Mouse (Mus musculus): ENCODE data around the gene Foxn4. TPM values are rescaled to one million over a fixed set of nuclear protein-coding genes. Genes with fewer than 3 reads are reported as not detected.
A peak's percentile ranks its signal among the peaks of the same experiment; 100 is the strongest.

Foxn4 gene
- total and polyA plus RNA-seq, 2 experiments from 2014 or later: 0.36 to 0.47 TPM

DNA sequence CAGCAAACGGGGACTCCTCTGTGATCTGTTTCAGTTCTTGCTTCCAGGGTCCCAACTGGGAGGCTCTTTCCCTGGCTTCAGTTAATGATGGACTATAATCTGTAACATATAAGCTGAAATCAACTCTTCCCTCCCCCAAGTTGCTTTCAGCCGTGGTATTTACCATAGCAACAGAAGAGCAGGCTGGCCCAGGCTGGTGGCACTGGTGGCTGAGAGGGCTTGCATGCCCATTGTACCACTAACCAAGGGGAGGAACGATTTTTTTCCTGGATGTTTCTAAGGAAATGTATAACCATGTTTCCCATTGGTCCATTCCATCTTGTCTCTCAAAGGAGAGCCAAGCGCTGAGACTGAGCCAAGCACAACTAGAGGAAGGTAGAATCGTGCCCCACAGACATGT, 14.8 kb upstream of the Foxn4 start:
- no peak for DNase-seq (ENCODE audit: low spot score)
- H3K4me2 ChIP-seq (ENCODE audit: low read depth, low read length): no peak overlapping the region
- no peaks in the 10 kb centered on the region for H3K27me3 ChIP-seq (ENCODE audit: insufficient read depth, low read length)
- H3K9ac ChIP-seq (replicated peaks; ENCODE audit: low read length): no peak overlapping the region
- no peaks in the 10 kb centered on the region for H3K36me3 ChIP-seq (ENCODE audit: insufficient read depth, low read length)
- 79% methylated on average over 5 of the region's 5 CpGs for WGBS
- ATAC-seq: no peak
- H3K4me1 ChIP-seq (ENCODE audit: insufficient read depth, low read length): 0 out of 2 replicates have a peak, but pooled peaks cover 4% of the 10 kb centered on the region
- no peak for TF ChIP-seq CTCF (IDR thresholded peaks at IDR 0.05; ENCODE audit: low read depth)
- no peak overlapping the region for H3K4me3 ChIP-seq (ENCODE audit: low read length)
- no peaks in the 10 kb centered on the region for H3K9me3 ChIP-seq (ENCODE audit: low read length)
- no peak overlapping the region for H3K27ac ChIP-seq

GRCm38 (mm10) chr5:114286872-114287571, 13.4 kb upstream of the Foxn4 start:
- Histone ChIP-seq H3K36me3 (ENCODE audit: insufficient read depth, low read length) (no peaks in the 10 kb centered on the region), H3K4me2 (ENCODE audit: low read depth, low read length) (no peak overlapping the region), H3K27me3 (ENCODE audit: insufficient read depth, low read length) (no peaks in the 10 kb centered on the region), H3K27ac (no peak overlapping the region), H3K9ac (replicated peaks; ENCODE audit: low read length) (no peak overlapping the region), H3K4me3 (ENCODE audit: low read length) (no peak overlapping the region), H3K9me3 (ENCODE audit: low read length) (no peaks in the 10 kb centered on the region), H3K4me1 (ENCODE audit: insufficient read depth, low read length) (0 out of 2 replicates have a peak, but pooled peaks cover 4% of the 10 kb centered on the region)
- WGBS: 84% methylated on average over 16 of the region's 16 CpGs
- TF ChIP-seq CTCF (IDR thresholded peaks at IDR 0.05; ENCODE audit: low read depth): no peak
- DNase-seq (ENCODE audit: low spot score) (no peak), ATAC-seq (no peak)

GRCm38 (mm10) chr5:114286102-114286501, 12.5 kb upstream of the Foxn4 start:
- Histone ChIP-seq H3K27ac (no peak overlapping the region), H3K27me3 (ENCODE audit: insufficient read depth, low read length) (no peaks in the 10 kb centered on the region), H3K9ac (replicated peaks; ENCODE audit: low read length) (no peak overlapping the region), H3K4me2 (ENCODE audit: low read depth, low read length) (no peak overlapping the region), H3K4me3 (ENCODE audit: low read length) (no peak overlapping the region), H3K4me1 (ENCODE audit: insufficient read depth, low read length) (0 out of 2 replicates have a peak, but pooled peaks cover 4% of the 10 kb centered on the region), H3K9me3 (ENCODE audit: low read length) (no peaks in the 10 kb centered on the region), H3K36me3 (ENCODE audit: insufficient read depth, low read length) (no peaks in the 10 kb centered on the region)
- ATAC-seq: no peak
- TF ChIP-seq CTCF (IDR thresholded peaks at IDR 0.05; ENCODE audit: low read depth): peak; percentile 49
- WGBS: 77% methylated on average over 4 of the region's 4 CpGs
- DNase-seq (ENCODE audit: low spot score): no peak

GRCm38 (mm10) chr5:114285398-114285700, 11.7 kb upstream of the Foxn4 start:
- Histone ChIP-seq H3K27ac (no peak overlapping the region), H3K9ac (replicated peaks; ENCODE audit: low read length) (no peak overlapping the region), H3K4me2 (ENCODE audit: low read depth, low read length) (no peak overlapping the region), H3K36me3 (ENCODE audit: insufficient read depth, low read length) (no peaks in the 10 kb centered on the region), H3K9me3 (ENCODE audit: low read length) (no peaks in the 10 kb centered on the region), H3K4me1 (ENCODE audit: insufficient read depth, low read length) (0 out of 2 replicates have a peak, but pooled peaks cover 4% of the 10 kb centered on the region), H3K27me3 (ENCODE audit: insufficient read depth, low read length) (no peaks in the 10 kb centered on the region), H3K4me3 (ENCODE audit: low read length) (no peak overlapping the region)
- no peak for TF ChIP-seq CTCF (IDR thresholded peaks at IDR 0.05; ENCODE audit: low read depth)
- no peak for DNase-seq (ENCODE audit: low spot score)
- ATAC-seq: no peak
- WGBS: 83% methylated on average over 3 of the region's 3 CpGs

DNA sequence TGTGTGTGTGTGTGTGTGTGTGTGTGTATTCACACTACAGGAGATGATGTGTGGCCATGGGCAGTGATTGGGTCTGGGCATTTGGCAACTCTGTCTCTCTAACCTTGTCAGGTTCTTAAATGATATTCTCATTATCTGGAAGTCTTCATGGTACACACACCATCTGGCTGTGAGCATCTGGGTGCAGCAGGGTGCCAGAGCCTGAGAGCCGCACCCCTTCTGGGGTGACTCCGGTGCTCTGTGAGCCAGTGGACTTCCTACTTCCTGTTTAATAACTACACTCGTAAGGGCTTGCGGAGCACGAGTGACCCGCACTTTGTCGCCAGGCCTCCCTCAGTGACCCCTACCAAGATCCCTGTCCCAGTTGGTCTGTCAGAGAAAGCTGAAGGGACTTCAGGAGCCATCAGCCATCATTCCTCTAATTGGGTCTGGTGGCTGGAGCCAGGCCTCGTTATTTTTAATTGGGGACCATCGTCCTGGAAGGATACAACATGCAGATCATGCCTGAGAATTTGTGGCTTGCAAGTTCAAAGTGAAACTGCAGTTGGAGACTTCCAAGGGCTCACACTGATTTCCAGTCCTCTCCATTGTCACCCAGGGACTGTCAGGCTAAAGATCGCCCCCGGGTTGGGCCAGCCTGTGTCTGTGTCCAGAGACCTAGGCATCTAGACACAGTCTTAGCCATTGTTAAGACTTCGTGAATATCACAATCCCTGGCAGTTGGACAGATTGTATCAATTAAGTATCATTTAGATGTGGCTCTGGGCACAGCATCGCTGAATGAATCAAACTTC, 11.2 kb upstream of the Foxn4 start:
- no peak overlapping the region for H3K4me3 ChIP-seq (ENCODE audit: low read length)
- WGBS: 60% methylated on average over 13 of the region's 13 CpGs
- ATAC-seq (no peak), DNase-seq (ENCODE audit: low spot score) (peak; percentile 10)
- 0 out of 2 replicates have a peak, but pooled peaks cover 4% of the 10 kb centered on the region for H3K4me1 ChIP-seq (ENCODE audit: insufficient read depth, low read length)
- H3K36me3 ChIP-seq (ENCODE audit: insufficient read depth, low read length): no peaks in the 10 kb centered on the region
- no peak overlapping the region for H3K9ac ChIP-seq (replicated peaks; ENCODE audit: low read length)
- H3K4me2 ChIP-seq (ENCODE audit: low read depth, low read length): no peak overlapping the region
- TF ChIP-seq CTCF (IDR thresholded peaks at IDR 0.05; ENCODE audit: low read depth): no peak
- no peak overlapping the region for H3K27ac ChIP-seq
- no peaks in the 10 kb centered on the region for H3K27me3 ChIP-seq (ENCODE audit: insufficient read depth, low read length)
- H3K9me3 ChIP-seq (ENCODE audit: low read length): no peaks in the 10 kb centered on the region

DNA sequence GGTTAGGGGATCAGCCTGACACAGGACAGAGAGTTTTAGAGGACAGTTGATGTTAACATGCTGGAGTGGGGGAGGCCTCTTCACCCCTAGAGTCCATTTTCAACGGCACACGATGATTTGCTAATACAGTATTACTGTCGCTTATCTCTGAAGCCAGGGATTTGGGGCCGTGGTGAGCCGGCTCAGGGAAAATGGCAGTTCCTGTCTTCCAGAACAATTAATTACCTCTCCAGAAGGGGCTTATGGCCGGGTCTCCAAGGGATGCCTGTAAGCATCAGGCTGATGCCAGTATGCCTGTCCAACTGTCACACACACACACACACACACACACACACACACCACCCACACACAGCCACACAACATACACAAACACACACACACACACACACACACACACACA, 8.7 kb upstream of the Foxn4 start:
- no peak for ATAC-seq
- H3K4me3 ChIP-seq (ENCODE audit: low read length): no peak overlapping the region
- no peaks in the 10 kb centered on the region for H3K9me3 ChIP-seq (ENCODE audit: low read length)
- H3K36me3 ChIP-seq (ENCODE audit: insufficient read depth, low read length): no peaks in the 10 kb centered on the region
- no peaks in the 10 kb centered on the region for H3K4me1 ChIP-seq (ENCODE audit: insufficient read depth, low read length)
- no peak overlapping the region for H3K9ac ChIP-seq (replicated peaks; ENCODE audit: low read length)
- DNase-seq (ENCODE audit: low spot score): peak; percentile 26
- 24% methylated on average over 6 of the region's 6 CpGs for WGBS
- TF ChIP-seq CTCF (IDR thresholded peaks at IDR 0.05; ENCODE audit: low read depth): no peak
- H3K27ac ChIP-seq: no peak overlapping the region
- no peaks in the 10 kb centered on the region for H3K27me3 ChIP-seq (ENCODE audit: insufficient read depth, low read length)
- no peak overlapping the region for H3K4me2 ChIP-seq (ENCODE audit: low read depth, low read length)
